Mouse (Mus musculus) activated CD4-positive, CD25-positive, alpha-beta regulatory T cell, adult 4 months (primary cell): Measurements from ENCODE around the gene Ppil4. TPM values are rescaled to one million over a fixed set of nuclear protein-coding genes. Genes with fewer than 3 reads are reported as not detected.

Experiments used
- ATAC-seq: one replicate; pipeline ENCODE4 v1.8.0; 2017
- polyA plus RNA-seq, 2 experiments: library from polyadenylated mRNA; unstranded; fragments of 100-300 nt; shearing (Covaris generic); gene quantifications; one replicate each; pipeline ENCODE4 v1.2.1; 2017

Ppil4 gene
- polyA plus RNA-seq, 2 experiments from 2014 or later = 63.9 to 74.0 TPM

DNA sequence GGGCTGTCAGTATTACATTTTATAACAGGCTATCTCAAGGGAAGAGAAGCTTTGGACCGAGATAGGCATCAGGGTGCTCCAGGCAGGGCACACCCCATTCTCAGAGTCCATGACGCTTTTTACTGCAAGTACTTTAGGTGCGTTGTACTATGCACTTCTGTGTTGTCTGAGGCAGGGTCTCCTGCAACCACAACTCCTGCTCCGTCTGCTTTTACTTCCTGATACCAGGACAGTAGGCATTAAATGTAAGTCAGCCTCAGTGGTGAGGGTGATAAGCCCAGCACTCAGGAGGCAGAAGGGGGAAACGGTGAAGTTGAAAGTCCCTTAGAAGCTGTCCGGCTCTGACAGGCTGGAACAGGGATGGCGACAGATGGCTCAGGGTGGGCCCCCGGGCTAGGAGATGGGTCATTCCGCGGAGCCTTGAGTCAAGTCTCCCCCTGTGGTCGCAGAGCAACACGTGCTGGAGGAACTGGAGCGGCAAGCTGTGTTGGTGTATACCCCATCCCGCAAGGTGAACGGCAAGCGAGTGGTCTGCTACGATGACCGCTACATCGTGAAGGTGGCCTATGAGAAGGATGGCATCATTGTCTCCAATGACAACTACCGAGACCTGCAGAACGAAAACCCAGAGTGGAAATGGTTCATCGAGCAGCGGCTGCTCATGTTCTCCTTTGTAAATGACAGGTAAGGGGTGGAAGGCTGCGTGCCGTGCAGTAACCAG, 69.4 kb downstream of the Ppil4 start:
- no peak for ATAC-seq

DNA sequence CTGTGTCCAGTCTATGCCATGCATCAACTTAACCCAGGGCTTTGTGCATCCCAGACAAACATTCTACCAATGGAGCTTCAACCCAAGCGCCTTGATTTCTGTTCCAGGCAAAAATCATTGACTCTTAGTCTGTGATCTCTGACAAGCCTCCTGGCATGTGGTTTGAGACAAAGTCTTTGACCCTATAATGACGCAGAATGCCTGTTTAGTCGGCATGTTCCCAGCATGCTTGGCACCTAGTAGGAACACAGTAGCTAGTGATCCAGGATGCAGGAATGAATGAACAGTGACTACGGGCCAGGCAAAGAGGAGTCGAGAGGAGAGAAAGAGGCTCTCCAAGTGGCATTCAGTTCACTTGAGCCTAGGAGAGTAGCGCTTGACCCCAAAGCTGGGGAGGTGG, 70.7 kb downstream of the Ppil4 start:
- ATAC-seq = no peak

- no peak for ATAC-seq
Observed at GRCm38 (mm10) chr10:7864184-7864583, 71.5 kb downstream of the Ppil4 start.

DNA sequence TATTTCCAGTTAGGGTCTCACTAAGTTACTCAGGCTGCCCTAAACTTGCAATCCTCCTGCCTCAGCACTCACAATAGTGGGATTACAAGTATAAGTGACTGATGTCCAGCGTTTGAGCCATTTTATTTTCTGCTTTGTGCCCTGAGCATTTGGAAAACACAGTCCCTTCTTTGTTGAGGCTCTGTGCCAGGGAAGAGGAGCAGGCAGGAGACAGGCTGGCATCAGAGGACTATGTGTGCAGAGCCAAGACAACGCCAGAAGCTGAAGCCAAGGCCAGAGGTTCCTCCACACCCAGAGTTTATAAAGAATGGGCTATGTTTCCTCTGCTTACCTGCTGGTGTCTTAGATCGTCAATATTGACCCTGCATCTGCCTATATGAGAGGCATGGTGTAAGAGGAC, 72.1 kb downstream of the Ppil4 start:
- ATAC-seq = no peak

- no peak for ATAC-seq
Observed at GRCm38 (mm10) chr10:7866762-7867665, 74.3 kb downstream of the Ppil4 start.

- ATAC-seq = no peak
Observed at GRCm38 (mm10) chr10:7867666-7868030, 75.0 kb downstream of the Ppil4 start.

GRCm38 (mm10) chr10:7869746-7870145, 77.1 kb downstream of the Ppil4 start:
- ATAC-seq = no peak

GRCm38 (mm10) chr10:7870571-7871315, 78.1 kb downstream of the Ppil4 start:
- no peak for ATAC-seq

DNA sequence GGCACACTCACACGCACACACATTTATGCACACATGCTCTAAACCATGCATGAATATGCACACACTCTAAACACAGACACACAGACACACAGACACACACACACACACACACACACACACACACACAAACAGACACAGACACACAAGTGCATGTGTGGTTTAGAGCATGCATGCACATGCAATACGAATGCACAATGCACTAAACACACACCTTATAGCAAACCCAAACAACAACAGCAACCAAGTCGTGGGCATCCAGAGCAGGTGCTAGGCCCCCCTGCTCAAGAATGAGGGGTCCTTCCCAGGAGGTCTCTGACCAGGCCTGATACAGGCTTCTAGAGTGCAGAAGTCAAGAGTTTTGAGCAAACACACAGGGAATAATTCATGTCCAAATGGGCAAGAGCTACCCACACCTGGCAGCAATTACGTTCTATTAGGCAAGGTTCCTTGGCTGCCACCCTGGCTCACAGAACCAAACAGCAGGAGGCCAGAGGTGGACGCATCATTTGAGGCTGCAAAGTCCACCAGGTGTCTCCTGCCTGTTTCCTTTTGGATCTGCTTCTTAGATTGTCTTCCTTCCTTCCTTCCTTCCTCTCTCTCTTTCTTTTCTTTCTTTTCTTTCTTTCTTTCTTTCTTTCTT, 78.8 kb downstream of the Ppil4 start:
- ATAC-seq = no peak

Other genes starting within 250 kb of the Ppil4 start
- gene Lrp11, start 203.1 kb upstream of the Ppil4 start, polyA plus RNA-seq = under 1 TPM; 0.33 to 0.36 TPM
- gene Nup43, start 125.4 kb upstream of the Ppil4 start, polyA plus RNA-seq = 10 to 100 TPM; 29.1 to 30.2 TPM
- gene Pcmt1, start 111.8 kb upstream of the Ppil4 start, polyA plus RNA-seq = 100 to 1,000 TPM; 109 to 123 TPM
- 1 to 10 TPM; 6.9 to 7.0 TPM for gene Lats1, start 111.7 kb upstream of the Ppil4 start, polyA plus RNA-seq
- 10 to 100 TPM; 77.4 to 78.9 TPM for gene Katna1, start 66.9 kb upstream of the Ppil4 start, polyA plus RNA-seq
- 10 to 100 TPM; 60.7 to 68.8 TPM for gene Ginm1, start 67 bp upstream of the Ppil4 start, polyA plus RNA-seq
- gene Zc3h12d, start 39.6 kb downstream of the Ppil4 start, polyA plus RNA-seq = 10 to 100 TPM; 30.6 to 51.3 TPM
- 10 to 100 TPM; 31.7 to 38.9 TPM for gene Tab2, start 163.3 kb downstream of the Ppil4 start, polyA plus RNA-seq